Mouse (Mus musculus) fibroblast of lung, adult 2 months (primary cell): ENCODE measurements at regions not wholly inside any gene's neighbourhood (a gene's known extent, or its start where the extent isn't known, plus 50 kb on each side); places are given as distances from the start of the nearest gene placed in this dataset.

ENCODE experiments used
- DNase-seq: peaks from one replicate; pipeline ENCODE4 v3.0.0-alpha.2; 2011; ENCODE audit warnings: low read depth

GRCm38 (mm10) chr10:23480474-23480873 lies 129.9 kb upstream of the Eya4 start:
- DNase-seq: no peak

- DNase-seq: no peak
These were observed 128.3 kb upstream of the Eya4 start for GRCm38 (mm10) chr10:23478902-23479301.

- DNase-seq: no peak
These were observed 126.5 kb upstream of the Eya4 start for GRCm38 (mm10) chr10:23477104-23477503.

GRCm38 (mm10) chr10:23450997-23451396 lies 100.4 kb upstream of the Eya4 start:
- no peak for DNase-seq

- DNase-seq: no peak
These were observed 100.0 kb upstream of the Eya4 start for GRCm38 (mm10) chr10:23450647-23450979.

- DNase-seq: no peak
These were observed 99.5 kb upstream of the Eya4 start for GRCm38 (mm10) chr10:23449860-23450646.

GRCm38 (mm10) chr10:23448976-23449859 lies 98.6 kb upstream of the Eya4 start:
- no peak for DNase-seq

- DNase-seq: no peak
These were observed 79.8 kb upstream of the Eya4 start for GRCm38 (mm10) chr10:23430376-23430775.

- DNase-seq: no peak
These were observed 63.4 kb upstream of the Eya4 start for GRCm38 (mm10) chr10:23413794-23414518.

GRCm38 (mm10) chr10:23403351-23403938 lies 52.9 kb upstream of the Eya4 start:
- no peak for DNase-seq
